Mouse (Mus musculus): ENCODE results near the gene Itgb7. TPM values are rescaled to one million over a fixed set of nuclear protein-coding genes. Genes with fewer than 3 reads are reported as not detected.

Gene Itgb7
- total RNA-seq, 2 experiments from 2014 or later: 0.98 to 1.0 TPM

DNA sequence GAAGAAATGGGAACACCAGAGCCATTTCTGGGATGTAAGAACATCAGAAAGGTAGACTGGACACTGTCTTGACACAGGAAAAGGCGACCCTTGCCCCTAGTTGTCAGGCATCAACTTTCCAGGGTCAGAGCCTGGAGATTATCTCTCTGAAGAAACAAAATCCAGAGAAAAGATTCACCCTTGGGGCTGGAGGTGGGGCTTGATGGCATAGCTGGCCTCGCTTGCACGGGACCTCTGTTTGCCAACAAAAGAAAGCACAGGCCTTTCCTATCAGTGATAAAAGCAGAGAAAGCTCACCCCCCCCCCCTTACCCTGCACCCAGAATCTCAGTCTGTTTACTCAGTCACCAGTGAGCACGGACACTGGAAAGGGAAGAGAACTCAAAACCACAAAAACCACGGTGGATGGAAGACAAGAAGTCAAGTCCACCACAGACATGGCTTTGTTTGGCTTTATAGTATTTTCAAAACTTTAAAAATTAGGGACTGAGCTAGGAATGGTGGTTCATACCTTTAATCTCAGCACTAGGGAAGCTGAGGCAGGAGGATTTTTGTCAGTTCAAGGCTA is 38.8 kb downstream of the Itgb7 start:
- DNase-seq: no peak

DNA sequence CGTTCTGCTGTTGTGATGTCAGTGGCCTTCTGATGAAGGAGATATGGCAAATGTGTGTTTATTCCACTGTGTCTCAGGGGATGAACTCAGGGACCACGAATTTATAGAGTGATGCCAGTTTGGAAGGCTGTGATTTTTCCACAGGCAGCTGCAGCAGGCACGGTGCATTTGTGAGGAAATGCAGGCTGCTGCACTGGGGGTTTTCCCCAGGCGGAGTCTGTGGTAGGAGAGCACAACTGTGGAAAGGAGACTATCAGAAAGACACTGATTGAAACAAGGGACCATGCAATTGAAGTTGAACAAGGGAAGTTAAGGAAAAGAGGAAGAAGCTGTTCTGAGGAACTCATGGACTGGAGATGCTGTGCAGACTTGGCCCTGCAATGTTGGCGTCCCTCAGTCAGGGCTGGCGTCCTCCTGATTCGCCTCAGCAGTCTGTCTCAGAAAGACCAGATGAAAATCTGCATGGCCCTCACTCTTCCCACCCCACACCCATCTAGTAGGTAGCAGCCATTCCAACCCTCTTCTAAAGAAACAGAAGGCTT is 39.4 kb downstream of the Itgb7 start:
- DNase-seq: no peak

- no peak for DNase-seq
These were observed 40.0 kb downstream of the Itgb7 start for GRCm38 (mm10) chr15:102191699-102192098.

DNA sequence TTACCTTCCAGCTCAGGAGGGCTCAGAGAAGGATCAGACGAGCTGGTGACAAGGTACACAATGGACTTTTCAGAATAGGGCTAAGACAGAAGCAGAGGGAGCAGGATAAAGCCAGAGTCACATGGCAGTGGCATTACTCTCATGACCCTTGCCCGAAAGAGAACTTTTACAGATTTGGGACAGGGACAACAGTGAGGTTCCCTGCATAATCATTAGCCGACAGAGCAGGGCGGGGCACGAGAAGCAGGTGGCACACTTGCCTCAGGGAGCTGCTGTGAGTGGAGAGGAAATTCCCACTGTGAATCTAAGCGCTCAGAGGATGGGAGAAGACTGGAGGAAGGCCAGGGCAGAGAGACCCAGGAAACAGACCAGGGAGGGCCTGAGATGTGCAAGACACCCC is 42.9 kb downstream of the Itgb7 start:
- DNase-seq: no peak

GRCm38 (mm10) chr15:102188096-102188495 is 43.6 kb downstream of the Itgb7 start:
- peak; percentile 44 for DNase-seq

- no peak for DNase-seq
These were observed 45.5 kb downstream of the Itgb7 start for GRCm38 (mm10) chr15:102186239-102186638.

DNA sequence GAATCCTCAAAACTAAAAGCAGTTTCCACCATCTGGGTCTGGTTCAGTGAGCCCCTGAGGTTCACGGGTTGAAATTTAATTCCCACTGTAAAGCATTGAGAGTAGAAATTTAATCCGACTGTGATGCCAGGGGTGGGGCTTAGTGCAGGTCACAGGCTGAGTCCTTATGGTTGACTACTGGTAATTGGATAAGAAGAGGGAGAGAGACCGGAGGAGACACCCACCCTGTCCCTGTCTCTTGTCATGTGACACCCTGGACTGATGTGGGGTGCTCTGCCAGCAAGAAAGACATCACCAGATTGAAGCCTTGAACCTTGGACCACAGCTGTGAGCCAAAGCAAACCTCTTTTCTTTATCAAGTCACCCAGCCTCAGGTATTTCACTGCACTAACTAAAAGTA is 48.7 kb downstream of the Itgb7 start:
- no peak for DNase-seq

DNA sequence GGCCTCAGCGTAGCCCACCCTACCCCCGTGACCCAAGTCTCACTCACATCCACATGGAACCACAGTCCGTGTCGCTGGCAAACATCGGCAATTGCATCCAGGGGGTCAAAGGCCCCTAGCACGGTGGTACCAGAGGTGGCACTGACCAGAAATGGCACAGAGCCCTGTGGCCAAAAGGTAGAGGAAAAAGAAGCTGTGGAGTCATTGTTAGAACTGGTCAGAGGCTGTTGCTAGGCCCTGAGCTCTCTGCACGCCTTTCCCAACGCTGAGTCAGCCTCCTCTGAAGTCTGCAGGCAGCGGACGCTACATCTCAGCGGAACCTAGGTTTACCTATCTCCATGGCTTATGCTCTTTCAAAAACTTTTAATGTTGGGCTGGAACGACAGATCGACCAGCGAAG is 51.8 kb downstream of the Itgb7 start:
- no peak for DNase-seq

DNA sequence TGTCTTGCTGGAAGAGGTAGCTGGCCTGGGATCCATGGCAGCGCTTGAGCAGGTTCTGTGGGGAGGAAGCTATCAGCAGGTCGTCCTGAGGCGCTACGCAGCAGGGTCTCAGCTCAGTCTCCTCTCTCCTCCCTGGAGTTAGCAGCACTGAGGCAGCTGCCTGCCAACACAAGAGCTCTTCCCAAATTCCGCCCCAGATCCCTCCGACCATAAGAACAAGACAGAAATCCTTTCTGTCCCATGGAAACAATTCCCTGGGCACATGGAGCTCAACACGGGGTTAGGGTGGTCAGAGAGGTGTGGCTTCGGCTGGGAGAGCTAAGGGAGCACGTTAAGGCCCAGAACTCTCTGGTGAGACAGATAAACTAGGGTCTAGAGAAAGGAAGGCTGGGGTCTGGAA is 52.6 kb downstream of the Itgb7 start:
- DNase-seq: no peak

DNA sequence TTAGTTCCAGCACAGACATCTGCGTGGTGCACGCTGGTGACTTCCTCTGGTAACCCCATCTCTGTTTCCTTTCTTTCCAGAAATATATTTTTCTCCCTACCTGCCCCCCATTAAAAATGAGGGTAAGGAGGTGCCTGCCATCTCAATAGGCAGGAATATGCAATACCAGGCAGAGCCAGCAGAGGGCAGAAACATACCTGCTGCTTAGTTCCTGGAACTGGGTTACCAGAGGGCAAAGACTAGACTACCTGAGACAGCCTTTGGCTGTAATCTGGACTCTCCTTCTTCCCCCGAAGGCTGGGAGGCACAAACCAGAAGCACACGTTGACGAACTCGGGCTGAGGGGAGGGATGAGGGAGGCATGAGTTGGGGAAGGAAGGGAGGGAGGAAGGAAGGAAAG is 53.5 kb downstream of the Itgb7 start:
- DNase-seq: peak; percentile 89

- no peak for DNase-seq
These were observed 54.3 kb downstream of the Itgb7 start for GRCm38 (mm10) chr15:102177417-102177816.

- no peak for DNase-seq
These were observed 55.0 kb downstream of the Itgb7 start for GRCm38 (mm10) chr15:102176571-102177316.

DNA sequence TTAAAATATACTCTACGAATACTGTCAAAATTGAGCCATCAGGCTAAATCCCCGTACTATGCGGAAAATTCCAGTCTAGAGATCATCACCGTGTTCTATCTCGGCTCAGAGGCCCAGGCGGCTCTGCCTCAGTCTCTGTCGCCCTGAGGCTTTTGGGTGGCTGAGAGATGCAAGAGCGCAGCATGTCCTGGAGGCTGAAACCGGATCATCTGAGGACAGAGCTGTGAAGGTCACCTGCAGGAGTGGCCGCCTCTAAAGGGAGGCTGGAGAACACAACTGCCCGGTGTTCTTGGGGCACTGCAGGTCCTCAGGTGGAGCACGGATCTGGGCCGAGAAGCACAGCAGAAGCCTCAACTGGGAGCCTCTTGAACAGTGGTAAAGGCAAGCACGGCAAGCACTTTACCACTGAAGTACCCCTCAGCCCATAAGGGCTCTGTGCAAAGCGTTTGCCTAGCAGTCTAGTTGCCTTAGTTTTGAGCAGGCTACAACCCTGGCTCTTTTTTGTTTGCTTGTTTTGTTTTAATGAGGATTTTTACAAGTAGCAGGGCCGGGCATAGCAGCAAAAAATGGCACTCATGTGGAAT is 55.9 kb downstream of the Itgb7 start:
- DNase-seq: no peak

GRCm38 (mm10) chr15:102173581-102173980 is 58.2 kb downstream of the Itgb7 start:
- DNase-seq: no peak

DNA sequence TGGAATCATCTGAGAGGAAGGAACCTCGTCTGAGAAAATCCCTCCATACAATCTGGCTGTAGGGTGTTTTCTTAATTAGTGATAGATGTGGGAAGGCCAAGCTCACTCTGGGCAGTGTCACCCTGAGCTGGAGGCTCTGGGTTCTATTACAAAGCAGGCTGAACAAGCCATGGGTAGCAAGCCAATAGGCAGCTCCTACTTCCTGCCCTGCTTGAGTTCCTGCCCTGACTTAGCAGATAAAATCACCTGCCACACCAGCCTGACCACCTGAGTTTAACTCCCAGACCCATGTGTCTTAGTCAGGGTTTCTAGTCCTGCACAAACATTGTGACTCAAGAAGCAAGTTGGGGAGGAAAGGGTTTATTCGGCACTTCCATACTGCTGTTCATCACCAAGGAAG is 62.7 kb downstream of the Itgb7 start:
- no peak for DNase-seq

DNA sequence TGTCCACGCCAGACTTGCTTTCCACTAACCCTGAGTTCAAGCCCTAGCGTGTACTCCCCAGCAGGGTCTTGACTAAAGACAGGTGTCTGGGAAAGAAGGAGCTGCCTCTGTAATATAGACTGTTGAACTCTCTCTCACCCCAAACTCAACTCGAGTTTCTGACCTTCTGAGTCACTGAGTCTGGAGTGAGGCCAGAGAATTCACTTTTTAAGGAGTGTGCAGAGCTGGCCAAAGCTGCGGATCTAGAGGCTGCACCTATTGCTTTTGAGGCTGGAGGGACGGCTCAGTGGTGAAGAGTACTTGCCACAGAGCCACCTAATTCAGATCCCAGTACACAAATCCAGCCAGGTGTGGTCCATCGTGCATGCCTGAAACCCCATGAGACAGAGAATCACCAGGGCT is 64.1 kb downstream of the Itgb7 start:
- no peak for DNase-seq

Other genes starting within 250 kb of the Itgb7 start
- 1 to 10 TPM; 6.2 to 6.4 TPM for gene Krt8, start 227.5 kb downstream of the Itgb7 start, total RNA-seq (2021)
- 10 to 100 TPM; 14.9 to 15.4 TPM for gene Krt18, start 203.8 kb downstream of the Itgb7 start, total RNA-seq (2021)
- 100 to 1,000 TPM; 142 to 145 TPM for gene Eif4b, start 158.2 kb downstream of the Itgb7 start, total RNA-seq (2021)
- 10 to 100 TPM; 65.8 to 70.3 TPM for gene Tns2, start 131.5 kb downstream of the Itgb7 start, total RNA-seq (2021)
- gene Spryd3, start 95.7 kb downstream of the Itgb7 start, total RNA-seq (2021): 10 to 100 TPM; 19.9 to 22.6 TPM
- gene Igfbp6, start 87.6 kb downstream of the Itgb7 start, total RNA-seq (2021): 10 to 100 TPM; 10.0 to 12.5 TPM
- gene Soat2, start 81.4 kb downstream of the Itgb7 start, total RNA-seq (2021): under 1 TPM; 0.11 to 0.17 TPM
- gene Zfp740, start 28.7 kb downstream of the Itgb7 start, total RNA-seq (2021): 10 to 100 TPM; 45.3 to 49.4 TPM
- gene Csad, start 27.2 kb downstream of the Itgb7 start, total RNA-seq (2021): 10 to 100 TPM; 26.8 to 29.9 TPM
- 10 to 100 TPM; 12.9 to 16.6 TPM for gene Rarg, start 25.6 kb upstream of the Itgb7 start, total RNA-seq (2021)
- not detected for gene Gm9918, start 38.6 kb upstream of the Itgb7 start, total RNA-seq (2021)
- gene Mfsd5, start 47.5 kb upstream of the Itgb7 start, total RNA-seq (2021): 10 to 100 TPM; 21.1 to 22.7 TPM
- 10 to 100 TPM; 23.2 to 28.2 TPM for gene Espl1, start 64.3 kb upstream of the Itgb7 start, total RNA-seq (2021)
- 100 to 1,000 TPM; 334 to 351 TPM for gene Pfdn5, start 94.2 kb upstream of the Itgb7 start, total RNA-seq (2021)
- 10 to 100 TPM; 31.8 to 37.3 TPM for gene Myg1, start 99.8 kb upstream of the Itgb7 start, total RNA-seq (2021)
- gene Aaas, start 118.8 kb upstream of the Itgb7 start, total RNA-seq (2021): 10 to 100 TPM; 29.2 to 30.0 TPM
- gene Sp7, start 135.2 kb upstream of the Itgb7 start, total RNA-seq (2021): not detected
- 10 to 100 TPM; 55.5 to 74.3 TPM for gene Sp1, start 174.2 kb upstream of the Itgb7 start, total RNA-seq (2021)
- 1 to 10 TPM in 1 of 2 experiments, under 1 TPM in 1; 0.77 to 1.6 TPM for gene Amhr2, start 213.4 kb upstream of the Itgb7 start, total RNA-seq (2021)
- gene Prr13, start 227.1 kb upstream of the Itgb7 start, total RNA-seq (2021): 10 to 100 TPM; 26.4 to 28.0 TPM
- 100 to 1,000 TPM; 703 to 721 TPM for gene Pcbp2, start 238.6 kb upstream of the Itgb7 start, total RNA-seq (2021)

Data from heart, postnatal 4 days (tissue).